Mouse (Mus musculus) adrenal gland, adult 8-10 months (tissue): ENCODE measurements around the gene Cbx1. TPM values are rescaled to one million over a fixed set of nuclear protein-coding genes. Genes with fewer than 3 reads are reported as not detected.
"Not testable (repeated sequence)": the region's sequence is repeated elsewhere in the genome, so short reads cannot be mapped to it uniquely, and the experiment has no call there.

Source experiments
- DNase-seq: peaks from one replicate; pipeline ENCODE4 v3.0.0; 2022
- microRNA-seq, 2 experiments: library from miRNA; unstranded; fragments of <30 nt; microRNA quantifications; one replicate each; pipeline ENCODE4 v1.2.0; 2022
- total RNA-seq, 4 experiments: library from RNA; stranded (reverse); gene quantifications; 2 replicates each; pipeline ENCODE4 v1.2.4; 2022

Cbx1 gene
- total RNA-seq, 4 experiments from 2014 or later: 63.6 to 80.2 (median 78.0) TPM

GRCm38 (mm10) chr11:96839877-96840276 is 51.0 kb downstream of the Cbx1 start:
- no peak for DNase-seq

GRCm38 (mm10) chr11:96840290-96840689 is 51.4 kb downstream of the Cbx1 start:
- DNase-seq: no peak

- DNase-seq: no peak
Observed at GRCm38 (mm10) chr11:96843627-96844026, 54.7 kb downstream of the Cbx1 start.

- no peak for DNase-seq
Observed at GRCm38 (mm10) chr11:96847240-96847639, 58.3 kb downstream of the Cbx1 start.

- no peak for DNase-seq
Observed at GRCm38 (mm10) chr11:96848694-96849093, 59.8 kb downstream of the Cbx1 start.

GRCm38 (mm10) chr11:96849145-96849544 is 60.2 kb downstream of the Cbx1 start:
- DNase-seq: not testable (repeated sequence)

- DNase-seq: no peak
Observed at GRCm38 (mm10) chr11:96849681-96850467, 60.9 kb downstream of the Cbx1 start, which contains the start of gene Copz2. Gene Copz2, plus strand, starts transcription at chr11:96849870.

GRCm38 (mm10) chr11:96857446-96857845 is 68.5 kb downstream of the Cbx1 start:
- peak; percentile 36 for DNase-seq

Small RNA genes lying within 50 kb of the gene (microRNA-seq; reads per million reads assigned to microRNA genes)
- 241 to 258 reads per million in 2 experiments for gene Mir152

Other genes starting within 250 kb of the Cbx1 start
- gene Snx11, start 11.6 kb upstream of the Cbx1 start, total RNA-seq: 10 to 100 TPM; 28.7 to 59.2 (median 36.3) TPM
- 100 to 1,000 TPM; 460 to 743 (median 603) TPM for gene Nfe2l1, start 40.8 kb downstream of the Cbx1 start, total RNA-seq
- 10 to 100 TPM; 60.6 to 73.0 (median 64.0) TPM for gene Copz2, start 60.7 kb downstream of the Cbx1 start, total RNA-seq
- 10 to 100 TPM; 55.2 to 82.1 (median 71.5) TPM for gene Cdk5rap3, start 127.4 kb downstream of the Cbx1 start, total RNA-seq
- gene Prr15l, start 139.0 kb downstream of the Cbx1 start, total RNA-seq: under 1 TPM in 3 of 4 experiments, not detected in 1; 0.28 to 0.70 (median 0.32) TPM
- gene Pnpo, start 154.9 kb downstream of the Cbx1 start, total RNA-seq: 10 to 100 TPM; 34.5 to 43.3 (median 39.4) TPM
- gene Sp2, start 193.8 kb downstream of the Cbx1 start, total RNA-seq: 10 to 100 TPM; 13.8 to 21.0 (median 16.4) TPM
- gene Sp6, start 224.3 kb downstream of the Cbx1 start, total RNA-seq: under 1 TPM; 0.28 to 0.94 (median 0.61) TPM
- 10 to 100 TPM; 19.4 to 40.6 (median 31.8) TPM for gene Scrn2, start 240.8 kb downstream of the Cbx1 start, total RNA-seq